ENCODE assay signal across 9 mouse cellular contexts in genomic region chr11:66167801-66168651, GRCm38 (mm10). TPM values are rescaled to one million over a fixed set of nuclear protein-coding genes. Genes with fewer than 3 reads are reported as not detected.
DNase-seq lines count a peak whose midpoint lies in the region; ATAC-seq lines count a peak whose summit lies in the region.
"Had no signal": no experiment of that assay in that cellular context is flagged by ENCODE, and none has a peak within 500 bp of the region (broad histone marks: within the 10 kb centered on the region; RNA-seq: fewer than 3 reads in every experiment).

Gene Dnah9 (minus strand): TSS chr11:66168551.

- H3K4me2 ChIP-seq in liver, embryonic 16.5 days (ENCODE audit: low read depth, low read length), result peak within 1 kb of the TSS; percentile 60

- peak within 1 kb of the TSS; percentile 78 for H3K27ac ChIP-seq in hindbrain, embryonic 10.5 days
- H3K27ac ChIP-seq in liver, embryonic 16.5 days (ENCODE audit: low read length), result no peak within 1 kb of the TSS

- no peaks in the 10 kb centered on the region for H3K36me3 ChIP-seq in hindbrain, embryonic 10.5 days
- H3K36me3 ChIP-seq in liver, embryonic 16.5 days (ENCODE audit: control insufficient read depth, insufficient read depth), result no peaks in the 10 kb centered on the region

- H3K4me1 ChIP-seq in hindbrain, embryonic 10.5 days (replicated peaks), result peaks cover 20% of the 10 kb centered on the region; the same call in 1 of the 2 replicates
- H3K4me1 ChIP-seq in liver, embryonic 16.5 days (ENCODE audit: control insufficient read depth, low read depth, low read length), result no peaks in the 10 kb centered on the region

- ATAC-seq in liver, embryonic 16.5 days (ENCODE audit: low read depth), result peak; percentile 53
- ATAC-seq: Patski had no signal

- no peaks in the 10 kb centered on the region for H3K9me3 ChIP-seq in hindbrain, embryonic 10.5 days
- no peaks in the 10 kb centered on the region for H3K9me3 ChIP-seq in liver, embryonic 16.5 days (replicated peaks; ENCODE audit: control insufficient read depth, low read length)

- under 1% methylated on average over 53 of the region's 53 CpGs for WGBS in hindbrain, embryonic 10.5 days
- WGBS in liver, embryonic 16.5 days (ENCODE audit: insufficient replicate concordance), result under 1% methylated on average over 51 of the region's 53 CpGs

- no peak within 1 kb of the TSS for H3K9ac ChIP-seq in liver, embryonic 16.5 days (ENCODE audit: low read depth, low read length)

- DNase-seq in ZHBTc4 (ENCODE audit: low read depth, low spot score), result peak; percentile 93
- peak; percentile 85 to 87 for DNase-seq in cerebellum, postnatal 14 days
- peak; percentile 85 to 87 for DNase-seq in frontal cortex, postnatal 14 days (ENCODE audit: low spot score in 2 of 2)
- peak; percentile 84 for DNase-seq in hindbrain, embryonic 10.5 days (ENCODE audit: low spot score)
- peak; percentile 88 to 92 for DNase-seq in layer of hippocampus, adult 8-10 months (ENCODE audit: low spot score in 2 of 2)
- peak; percentile 85 for DNase-seq in ovary, adult 18-20 months (ENCODE audit: low spot score)
- DNase-seq in urinary bladder, postnatal 36 days (ENCODE audit: low spot score in 2 of 2), result peak; percentile 24 to 51

- H3K27me3 ChIP-seq in hindbrain, embryonic 10.5 days (ENCODE audit: insufficient read depth, poor library complexity, severe bottlenecking), result no peaks in the 10 kb centered on the region; the same call in 1 of the 2 replicates
- H3K27me3 ChIP-seq in liver, embryonic 16.5 days (ENCODE audit: control insufficient read depth, insufficient read depth, low read depth, low read length), result peaks cover 6% of the 10 kb centered on the region; the same call in 1 of the 2 replicates
- H3K27me3 ChIP-seq: Patski had no signal

- H3K4me3 ChIP-seq in hindbrain, embryonic 10.5 days, result peak within 1 kb of the TSS; percentile 76
- H3K4me3 ChIP-seq in liver, embryonic 16.5 days (ENCODE audit: low read depth, low read length), result peak within 1 kb of the TSS; percentile 43

RNA-seq across cellular contexts. Expression of gene Dnah9, which starts in this region (rescaled TPM):
- 0.56 and 1.2 TPM in 2 replicates for polyA plus RNA-seq in hindbrain, embryonic 10.5 days (2016; fragmentation: Nextera tagmentation; extraction: Ambion mirVana)
- 10 to 100 TPM; 14.4 to 16.8 (median 15.7) TPM for total RNA-seq in layer of hippocampus, adult 8-10 months (2022)
- 0.01 TPM in 1 of 2 replicates, not detected in the other for polyA plus RNA-seq in liver, embryonic 16.5 days (2015; fragmentation: Nextera tagmentation; extraction: Ambion mirVana)
- polyA plus RNA-seq: Patski had no signal

Comparison
In these comparisons a context has a peak if more than half of its experiments do, and no peak if none do; other contexts are left out.
1. Peak in ATAC-seq, H3K4me3 ChIP-seq and H3K4me2 ChIP-seq in liver, embryonic 16.5 days; RNA of the gene not detected or under 1 TPM.
2. DNase-seq: peak in every context shown above with its lines; median percentile 93 in ZHBTc4; 90 in layer of hippocampus, adult 8-10 months; 86 in cerebellum, postnatal 14 days; 86 in frontal cortex, postnatal 14 days; 85 in ovary, adult 18-20 months; 84 in hindbrain, embryonic 10.5 days; 38 in urinary bladder, postnatal 36 days.